ENCODE assay signal across 28 mouse cellular contexts in genomic region chr12:4953156-4953555, GRCm38 (mm10). TPM values are rescaled to one million over a fixed set of nuclear protein-coding genes. Genes with fewer than 3 reads are reported as not detected.
DNase-seq lines count a peak whose midpoint lies in the region; ATAC-seq and TF ChIP-seq lines count a peak whose summit lies in the region.
"Had no signal": no experiment of that assay in that cellular context is flagged by ENCODE, and none has a peak within 500 bp of the region (broad histone marks: within the 10 kb centered on the region; RNA-seq: fewer than 3 reads in every experiment).

No protein-coding gene starts in this region.

- no peak for TF ChIP-seq CTCF in layer of hippocampus, adult 2 months (conservative IDR thresholded peaks at IDR 0.05)

- peak overlapping the region; percentile 28 for H3K27ac ChIP-seq in layer of hippocampus, adult 2 months
- H3K27ac ChIP-seq: embryonic facial prominence, embryonic 12.5 days; gastrocnemius, adult 2 months; heart, embryonic 13.5 days; hindbrain, embryonic 14.5 days; kidney, embryonic 15.5 days; limb, embryonic 13.5 days; lung, embryonic 15.5 days; neural tube, embryonic 12.5 days had no signal

- peak; percentile 50; the same call in 1 of the 2 replicates for ATAC-seq in frontal cortex, adult (ENCODE audit: low TSS enrichment)
- ATAC-seq: forebrain, embryonic 14.5 days; intestine, postnatal 0 days; midbrain, embryonic 16.5 days had no signal

- no peak overlapping the region for H3K4me3 ChIP-seq in layer of hippocampus, adult 2 months
- H3K4me3 ChIP-seq: embryonic facial prominence, embryonic 12.5 days; gastrocnemius, adult 2 months; heart, embryonic 13.5 days; kidney, embryonic 15.5 days; limb, embryonic 13.5 days; lung, embryonic 15.5 days; neural tube, embryonic 12.5 days had no signal

- DNase-seq in frontal cortex, postnatal 36 days (ENCODE audit: low spot score in 2 of 2), result no peak
- peak in 1 of 2 experiments; percentile 14 for DNase-seq in layer of hippocampus, adult 2 months (ENCODE audit: low spot score in 2 of 2)
- no peak for DNase-seq in layer of hippocampus, postnatal 10 days (ENCODE audit: low spot score in 2 of 2)
- peak; percentile 82 for DNase-seq in brain, adult 2 months (ENCODE audit: low read depth, low spot score)
- DNase-seq in layer of hippocampus, adult 9-11 months, result peak; percentile 71
- DNase-seq in embryo, embryonic 10.5 days (ENCODE audit: low spot score), result no peak
- DNase-seq: B cell, adult 2 months; cerebellum, adult 11 months; cerebellum, adult 9-10 months; cerebellum, postnatal 36 days; embryo, embryonic 11 days; gastrocnemius, adult 2 months; kidney, postnatal 4 days; retina, postnatal 1 day; spleen, adult 18-20 months; thymus, adult 18-20 months; thymus, postnatal 25 days had no signal

RNA-seq across cellular contexts. Expression of gene Atad2b, which starts 36.0 kb away (rescaled TPM):
- total RNA-seq in layer of hippocampus, adult 2 months (2021), result 10 to 100 TPM; 33.6 to 38.4 TPM
- 10 to 100 TPM; 30.6 to 32.3 TPM for total RNA-seq in layer of hippocampus, postnatal 10 days (2021)

RNA-seq across cellular contexts. Expression of gene Ubxn2a, which starts 45.7 kb away (rescaled TPM):
- total RNA-seq in layer of hippocampus, adult 2 months (2021), result 10 to 100 TPM; 43.9 to 46.0 TPM
- 10 to 100 TPM; 39.7 to 45.4 TPM for total RNA-seq in layer of hippocampus, postnatal 10 days (2021)

Comparison
In these comparisons a context has a peak if more than half of its experiments do, and no peak if none do; other contexts are left out.
1. DNase-seq: peak in brain, adult 2 months (single experiment) and layer of hippocampus, adult 9-11 months (single experiment); none in frontal cortex, postnatal 36 days (0 of 2), layer of hippocampus, postnatal 10 days (0 of 2) and embryo, embryonic 10.5 days (single experiment).